Mouse (Mus musculus): Measurements from ENCODE around the gene Armh1.

- TF ChIP-seq CTCF (IDR thresholded peaks at IDR 0.05; ENCODE audit: low read depth, low read length) (no peak), POLR2A (IDR thresholded peaks at IDR 0.05; ENCODE audit: extremely low read depth, insufficient read depth, low read length) (no peak)
Measured at GRCm38 (mm10) chr4:117288277-117288926, 36.5 kb upstream of the Armh1 start.
